Mouse (Mus musculus) adrenal gland, postnatal 36 days (tissue): ENCODE results near the gene Gen1. TPM values are rescaled to one million over a fixed set of nuclear protein-coding genes. Genes with fewer than 3 reads are reported as not detected.

Experiments
- microRNA-seq: library from miRNA; unstranded; fragments of <30 nt; microRNA quantifications from one replicate; pipeline ENCODE4 v1.2.0, GENCODE M21; 2021
- total RNA-seq, 2 experiments: library from RNA; stranded (reverse); gene quantifications; 2 replicates each; pipeline ENCODE4 v1.2.3; 2021

Gen1 gene
- total RNA-seq, 2 experiments from 2014 or later = 2.5 to 2.7 TPM

Small RNA genes lying within 50 kb of the gene (microRNA-seq; reads per million reads assigned to microRNA genes)
- gene Mir7675 = not detected

Other genes starting within 250 kb of the Gen1 start
- gene Kcns3, start 114.7 kb downstream of the Gen1 start, total RNA-seq = 1 to 10 TPM; 4.1 to 5.1 TPM
- gene Msgn1, start 56.8 kb downstream of the Gen1 start, total RNA-seq = not detected
- gene Smc6, start 85 bp upstream of the Gen1 start, total RNA-seq = 10 to 100 TPM; 38.0 to 42.5 TPM
- 10 to 100 TPM; 32.4 to 53.0 TPM for gene Vsnl1, start 170.8 kb upstream of the Gen1 start, total RNA-seq
- gene Rad51ap2, start 190.3 kb upstream of the Gen1 start, total RNA-seq = under 1 TPM; 0.10 to 0.20 TPM